Mouse (Mus musculus): ENCODE data around the gene Llcfc1.

GRCm38 (mm10) chr6:41642765-41643164 lies 41.5 kb upstream of the Llcfc1 start:
- TF ChIP-seq POLR2A (IDR thresholded peaks at IDR 0.05; ENCODE audit: borderline replicate concordance, low read depth, low read length) (no peak), CTCF (IDR thresholded peaks at IDR 0.05; ENCODE audit: low read depth, low read length) (no peak)
